Mouse (Mus musculus): ENCODE data around the gene Wnt5a.

The Wnt5a gene

DNA sequence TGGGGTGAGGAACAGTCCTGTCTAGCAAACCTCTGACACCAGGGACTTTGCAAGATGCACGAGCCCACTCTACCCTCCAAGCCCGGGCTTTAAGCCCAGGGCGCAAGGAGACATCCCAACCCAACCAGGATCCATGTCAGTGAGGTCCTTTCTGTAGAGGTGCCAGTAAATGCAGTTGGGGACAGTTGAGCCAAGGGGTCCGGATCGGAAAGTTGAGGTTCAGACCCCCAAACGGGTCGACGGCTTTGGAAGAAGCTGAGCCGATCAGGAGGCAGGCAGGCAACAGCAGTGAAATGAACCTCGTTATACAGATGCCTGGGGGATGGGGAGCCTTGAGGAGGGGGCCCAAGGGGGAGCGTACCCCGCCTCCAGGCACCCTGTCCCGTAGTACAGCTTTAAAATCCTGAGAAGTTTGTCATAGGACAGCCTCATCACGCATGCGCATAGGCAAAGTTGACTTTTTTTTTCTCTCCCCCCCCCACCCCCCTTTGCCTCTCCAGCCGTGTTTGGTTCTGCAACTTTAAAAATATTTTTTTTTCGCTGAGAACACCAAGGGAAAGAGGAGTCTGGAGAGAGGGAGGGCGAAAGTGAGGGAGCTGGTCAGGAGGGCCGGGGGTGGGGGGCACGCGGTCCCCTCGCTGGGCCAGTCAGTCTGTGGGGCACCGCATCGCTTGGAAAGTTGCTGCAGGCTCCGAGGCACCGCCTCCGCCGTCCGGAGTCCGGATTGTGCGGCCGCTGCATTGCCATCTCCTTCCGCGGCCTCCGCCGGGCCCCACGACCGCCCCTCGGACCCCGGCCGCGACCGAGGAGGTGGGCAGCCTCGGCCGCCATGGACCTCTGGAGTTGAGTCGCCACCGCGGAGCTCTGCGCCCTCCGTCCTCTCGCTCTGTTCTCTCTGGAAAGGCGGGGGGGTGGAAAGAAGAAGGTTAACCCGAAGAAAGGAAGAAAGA, at the start of gene Wnt5a:
TSS of gene Wnt5a (plus strand) at position 650 of the 950 bp plus-strand sequence.
- DNase-seq (ENCODE audit: low read depth): peak; percentile 83

DNA sequence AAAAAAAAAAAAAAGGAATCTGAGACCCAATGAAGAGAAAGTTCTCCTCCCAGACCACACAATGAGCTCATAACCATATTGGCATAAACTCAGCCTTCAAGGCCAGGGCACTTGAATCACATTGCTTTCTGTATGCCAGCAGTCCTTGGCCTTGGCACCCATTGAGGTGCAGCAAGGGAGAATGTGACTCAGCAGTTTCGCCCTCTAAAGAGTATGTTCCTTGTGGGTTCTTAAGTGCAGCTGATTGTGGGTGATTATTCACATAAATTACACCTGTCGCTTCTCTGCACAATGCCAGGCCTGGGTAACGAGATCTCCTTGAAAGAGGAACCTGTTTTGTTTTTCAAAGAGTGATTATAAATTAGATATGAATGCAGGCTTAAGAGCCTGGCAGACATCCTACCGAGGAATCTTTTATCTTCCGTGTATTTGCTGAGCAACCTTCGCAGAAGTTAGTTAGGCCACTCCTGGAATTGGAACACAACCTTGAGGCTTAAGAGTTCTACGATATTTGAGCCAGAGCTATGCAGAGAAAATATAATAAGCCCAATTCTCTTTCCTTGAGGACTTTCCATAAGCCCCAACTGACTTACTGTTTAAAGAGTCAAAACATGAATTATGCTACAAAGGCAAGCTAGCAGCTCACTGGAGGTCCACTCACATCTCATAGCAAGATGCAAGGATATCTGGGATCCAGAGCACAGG, 48.0 kb upstream of the Wnt5a start:
- DNase-seq (ENCODE audit: low read depth): peak; percentile 66

DNA sequence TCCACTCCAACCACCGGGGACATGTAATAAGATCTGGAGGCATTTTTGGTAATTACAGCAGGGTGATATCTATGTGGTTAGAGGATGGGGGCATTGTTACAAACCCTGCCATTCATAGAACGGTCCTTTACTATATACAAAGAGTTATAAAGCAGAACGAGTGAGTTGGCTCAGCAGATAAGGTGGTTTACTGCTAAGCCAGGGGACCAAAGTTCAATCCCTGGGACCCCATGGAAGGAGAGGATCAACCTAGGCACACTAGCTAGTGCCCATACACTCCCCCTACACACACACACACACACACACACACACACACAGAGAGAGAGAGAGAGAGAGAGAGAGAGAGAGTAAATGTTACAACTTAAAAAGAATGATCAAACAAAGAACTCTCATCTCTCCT, 47.1 kb upstream of the Wnt5a start:
- DNase-seq (ENCODE audit: low read depth): no peak

DNA sequence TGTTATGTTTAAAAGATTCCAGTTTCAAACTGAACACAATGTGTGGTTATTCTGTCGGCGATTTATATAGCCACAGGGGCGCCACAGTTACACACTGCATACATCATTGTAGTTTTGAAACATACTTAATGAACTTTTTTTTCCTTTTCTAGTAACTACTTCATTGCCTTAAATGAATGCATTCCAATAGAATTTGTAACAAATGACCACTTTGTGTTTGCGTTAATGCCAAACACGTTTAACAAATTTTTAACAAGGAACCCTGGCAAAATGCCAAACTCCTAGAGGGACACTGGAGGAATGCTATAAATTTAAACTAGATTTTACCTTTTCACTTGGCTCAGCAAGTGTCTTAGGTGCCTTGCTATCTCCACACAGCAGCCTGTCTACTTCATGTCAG, 36.6 kb upstream of the Wnt5a start:
- no peak for DNase-seq (ENCODE audit: low read depth)

DNA sequence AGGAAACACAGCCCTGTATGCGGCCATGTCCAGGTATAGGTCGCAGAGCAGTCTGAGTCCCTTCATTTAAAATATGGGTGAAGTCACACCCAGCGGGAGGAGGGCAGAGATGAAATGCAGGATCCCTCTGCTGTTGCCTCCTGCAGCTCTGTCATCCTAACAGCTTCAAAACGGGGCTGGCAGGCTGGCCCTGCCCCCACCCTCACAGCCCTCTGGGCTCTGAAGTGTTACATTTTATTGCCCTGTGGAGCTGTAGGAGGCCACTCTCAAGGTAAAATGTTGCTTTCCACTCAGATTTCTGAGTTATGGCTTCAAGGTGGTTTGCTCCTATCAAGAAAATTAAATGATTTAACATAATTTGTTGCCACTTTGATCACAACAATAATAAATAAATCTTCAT, 34.9 kb upstream of the Wnt5a start:
- DNase-seq (ENCODE audit: low read depth): no peak

DNA sequence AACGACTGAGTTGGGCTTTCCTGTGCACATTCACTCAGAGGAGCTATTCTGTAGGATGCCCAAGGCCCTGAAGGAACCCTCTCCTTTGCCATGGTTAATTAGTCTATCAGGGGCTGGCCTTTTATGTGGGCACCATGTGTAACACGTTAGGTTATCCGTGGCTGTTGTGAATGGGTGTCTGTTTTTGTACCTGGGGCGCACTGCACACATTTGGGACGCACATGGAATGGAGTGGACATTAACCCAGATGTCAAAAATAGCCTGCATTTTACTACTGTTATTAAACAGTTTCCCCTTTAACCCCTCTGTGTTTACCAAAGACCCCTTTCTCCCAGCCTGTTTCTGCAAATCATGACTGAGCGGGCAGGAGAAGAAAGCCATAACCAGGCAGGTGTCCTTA, 34.3 kb upstream of the Wnt5a start:
- no peak for DNase-seq (ENCODE audit: low read depth)

DNA sequence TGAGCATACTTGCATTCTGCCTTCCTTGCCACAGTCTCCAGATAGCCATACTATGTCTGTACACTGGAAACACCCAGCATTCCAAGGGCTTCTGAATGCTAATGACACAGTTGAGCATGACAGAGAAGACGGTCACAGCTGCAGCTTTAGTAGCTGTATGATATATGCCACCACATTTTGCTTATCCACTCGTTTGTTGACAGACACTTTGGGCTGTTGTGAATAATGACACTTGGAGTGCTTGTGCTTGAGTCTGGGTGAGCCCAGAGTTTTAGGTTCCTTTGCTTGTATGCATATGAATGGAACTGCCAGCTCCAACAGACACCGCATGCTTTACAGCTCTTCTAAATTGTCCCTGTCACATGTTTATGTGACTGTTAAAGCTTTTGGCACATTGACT, 29.5 kb upstream of the Wnt5a start:
- DNase-seq (ENCODE audit: low read depth): no peak

DNA sequence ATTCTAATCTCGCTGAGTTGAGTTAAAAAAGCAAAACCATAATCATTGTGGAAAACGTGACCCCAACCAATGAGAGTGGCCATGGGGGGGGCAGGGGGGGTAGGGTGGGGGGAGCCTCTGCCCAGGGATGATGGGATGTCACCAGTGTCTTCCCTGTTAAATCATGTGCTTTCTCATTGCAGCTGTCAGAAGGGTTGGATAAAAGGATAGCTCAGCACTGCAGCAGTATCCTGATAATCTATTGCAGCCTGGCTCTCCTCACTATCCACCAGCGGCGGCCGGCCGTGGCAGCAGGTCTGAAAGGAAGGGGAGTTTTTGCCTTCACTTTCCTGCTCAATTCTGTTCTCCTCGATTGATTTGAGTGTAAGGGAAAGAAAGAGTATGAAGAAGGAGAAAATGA, 29.1 kb upstream of the Wnt5a start:
- DNase-seq (ENCODE audit: low read depth): no peak

DNA sequence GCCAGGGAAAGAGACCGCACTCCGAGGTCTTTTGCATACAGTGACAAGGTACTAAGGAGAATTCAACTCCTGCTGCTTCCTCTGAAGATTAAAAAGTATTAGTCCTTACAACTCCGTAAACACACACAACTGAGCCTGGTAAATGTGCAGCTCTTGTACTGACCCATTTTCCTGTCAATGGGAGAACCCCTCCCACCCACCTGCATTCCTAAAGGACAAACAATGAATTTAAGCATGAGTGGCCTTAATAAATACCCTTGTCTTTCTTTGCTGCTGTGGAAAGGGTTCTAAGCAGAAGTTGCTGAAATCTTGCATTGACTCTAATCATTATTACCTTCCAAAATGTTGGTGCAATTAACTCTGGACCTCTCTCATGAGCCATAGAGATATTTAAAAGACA, 27.8 kb upstream of the Wnt5a start:
- no peak for DNase-seq (ENCODE audit: low read depth)

DNA sequence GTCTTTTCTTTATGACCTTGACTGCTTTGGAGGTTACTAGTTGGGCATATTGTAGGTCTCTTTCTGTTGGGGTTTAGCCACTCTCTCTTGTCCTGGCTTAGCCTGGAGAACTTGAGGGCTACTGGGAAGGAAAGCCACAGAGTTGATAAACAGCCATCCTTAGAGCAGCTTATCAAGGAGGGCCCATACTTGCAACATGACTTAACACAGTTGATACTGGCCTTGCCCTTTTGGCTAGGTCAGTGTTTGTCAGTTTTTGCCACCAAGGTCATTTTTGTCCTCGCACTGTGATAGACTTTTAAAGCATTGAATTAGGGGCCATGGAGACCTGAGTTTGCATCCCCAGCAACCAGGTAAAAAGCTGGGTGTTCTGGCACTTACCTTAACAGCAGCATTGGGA, 23.7 kb upstream of the Wnt5a start:
- DNase-seq (ENCODE audit: low read depth): no peak

DNA sequence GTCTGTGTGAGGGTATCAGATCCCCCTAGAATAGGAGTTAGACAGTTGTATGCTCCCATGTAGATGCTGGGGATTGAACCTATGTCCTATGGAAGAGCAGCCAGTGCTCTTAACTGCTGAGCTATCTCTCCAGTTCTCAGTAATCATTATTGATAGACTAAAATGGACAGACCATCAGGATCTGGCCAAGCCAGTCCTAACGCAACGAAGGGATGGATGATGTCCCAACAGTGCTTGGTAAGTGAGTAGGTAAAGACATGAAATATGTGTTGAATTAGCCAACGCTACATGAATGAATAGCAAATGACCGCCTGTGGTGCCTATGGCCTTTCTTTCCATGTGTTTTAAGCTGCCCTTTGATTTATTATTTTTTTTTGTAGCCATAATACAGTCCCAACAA, 10.7 kb upstream of the Wnt5a start:
- no peak for DNase-seq (ENCODE audit: low read depth)

DNA sequence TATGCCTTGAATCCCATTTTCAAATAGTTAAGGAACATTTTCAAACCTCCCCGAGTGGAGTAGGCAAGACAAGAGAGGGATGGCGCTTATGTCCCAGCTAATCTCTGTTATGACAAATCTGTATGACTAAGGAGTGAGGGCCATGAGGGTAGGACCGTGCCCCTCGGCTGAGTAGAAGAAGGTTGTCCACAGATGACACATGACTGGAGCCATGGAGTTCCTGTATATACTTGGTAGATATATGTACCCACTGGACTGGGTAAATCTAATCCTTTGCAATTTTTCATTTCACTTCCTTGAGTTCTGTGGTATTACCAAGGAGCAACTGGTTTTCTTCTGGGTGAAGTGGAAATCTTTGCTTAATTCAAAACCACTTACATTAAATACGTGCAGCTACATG, 10.3 kb upstream of the Wnt5a start:
- no peak for DNase-seq (ENCODE audit: low read depth)

DNA sequence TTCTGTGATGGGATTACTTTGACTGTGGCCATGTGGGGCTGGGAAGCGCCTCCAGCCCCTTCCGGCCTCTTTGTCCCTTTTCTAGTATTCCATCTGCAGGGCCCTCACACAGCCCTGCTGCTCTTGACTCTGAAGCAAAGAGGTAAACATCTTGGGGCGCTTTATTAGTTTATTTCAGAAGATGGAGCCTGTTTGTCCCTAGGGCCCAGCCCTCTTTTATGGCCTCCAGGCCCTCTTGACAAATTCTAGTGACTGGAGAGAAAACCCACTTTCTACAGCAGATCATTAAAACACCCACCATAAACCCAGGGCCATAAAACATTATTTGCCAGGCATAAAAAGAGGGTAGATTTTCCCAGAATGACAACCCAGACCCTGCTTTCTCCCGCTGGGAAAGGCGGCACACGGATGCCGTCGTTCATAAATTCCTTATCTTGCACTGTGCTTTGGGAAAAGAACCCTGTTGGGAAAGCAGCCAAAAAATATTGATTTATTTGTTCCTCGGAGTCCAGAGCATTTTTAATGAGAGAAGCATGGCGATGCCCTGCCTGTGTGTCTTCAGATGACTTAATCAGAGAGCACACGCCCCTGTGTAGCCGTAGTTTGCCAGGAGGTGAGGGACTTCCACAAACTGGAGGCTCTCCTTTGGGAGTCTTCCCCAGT, 3.2 kb upstream of the Wnt5a start:
- DNase-seq (ENCODE audit: low read depth): no peak

DNA sequence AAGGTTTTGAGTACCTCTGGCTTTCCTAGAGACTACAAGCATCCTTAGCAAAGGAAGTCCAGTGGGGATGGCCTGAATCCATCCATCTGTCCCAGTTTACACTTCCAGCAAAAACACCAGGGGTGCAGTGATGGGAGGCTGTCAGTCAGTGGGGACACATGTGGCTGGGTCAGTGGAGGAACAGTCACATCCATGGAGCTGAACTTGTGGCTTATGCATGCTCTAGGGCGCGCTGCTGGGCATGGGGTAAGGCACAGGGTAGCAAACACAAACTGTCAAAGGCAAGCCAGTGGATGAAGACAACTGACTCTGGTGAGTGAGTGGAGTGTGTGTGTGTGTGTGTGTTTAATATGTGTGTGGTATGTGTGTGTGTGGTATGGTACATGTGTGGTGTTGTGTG, 1.3 kb upstream of the Wnt5a start:
- no peak for DNase-seq (ENCODE audit: low read depth)

DNA sequence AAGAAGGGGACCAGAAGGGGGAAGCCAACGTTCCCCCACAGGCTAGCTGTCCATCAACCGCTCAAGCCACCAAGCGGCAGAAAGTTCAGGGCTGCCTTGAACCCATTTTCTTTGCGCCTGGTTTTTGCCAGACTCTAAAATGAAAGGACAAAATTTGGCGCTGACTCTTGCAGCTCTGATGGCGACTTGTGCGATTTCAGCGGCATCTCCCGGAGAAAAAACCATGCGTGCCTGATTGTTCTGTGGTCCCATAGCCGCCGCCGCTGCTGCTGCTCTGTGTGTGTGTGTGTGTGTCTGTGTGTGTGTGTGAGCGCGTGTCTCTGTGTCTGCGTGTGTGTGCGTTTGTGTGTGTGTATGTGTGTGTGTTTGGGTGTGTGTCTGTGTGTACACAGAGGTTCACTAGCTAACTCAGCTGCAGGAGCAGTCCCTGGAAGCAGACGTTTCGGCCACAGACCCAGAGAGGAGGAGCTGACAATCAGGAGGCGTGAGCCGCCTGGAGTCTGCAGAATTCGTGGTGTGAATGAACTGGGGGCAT, 568 bp downstream of the Wnt5a start:
- peak; percentile 68 for DNase-seq (ENCODE audit: low read depth)

DNA sequence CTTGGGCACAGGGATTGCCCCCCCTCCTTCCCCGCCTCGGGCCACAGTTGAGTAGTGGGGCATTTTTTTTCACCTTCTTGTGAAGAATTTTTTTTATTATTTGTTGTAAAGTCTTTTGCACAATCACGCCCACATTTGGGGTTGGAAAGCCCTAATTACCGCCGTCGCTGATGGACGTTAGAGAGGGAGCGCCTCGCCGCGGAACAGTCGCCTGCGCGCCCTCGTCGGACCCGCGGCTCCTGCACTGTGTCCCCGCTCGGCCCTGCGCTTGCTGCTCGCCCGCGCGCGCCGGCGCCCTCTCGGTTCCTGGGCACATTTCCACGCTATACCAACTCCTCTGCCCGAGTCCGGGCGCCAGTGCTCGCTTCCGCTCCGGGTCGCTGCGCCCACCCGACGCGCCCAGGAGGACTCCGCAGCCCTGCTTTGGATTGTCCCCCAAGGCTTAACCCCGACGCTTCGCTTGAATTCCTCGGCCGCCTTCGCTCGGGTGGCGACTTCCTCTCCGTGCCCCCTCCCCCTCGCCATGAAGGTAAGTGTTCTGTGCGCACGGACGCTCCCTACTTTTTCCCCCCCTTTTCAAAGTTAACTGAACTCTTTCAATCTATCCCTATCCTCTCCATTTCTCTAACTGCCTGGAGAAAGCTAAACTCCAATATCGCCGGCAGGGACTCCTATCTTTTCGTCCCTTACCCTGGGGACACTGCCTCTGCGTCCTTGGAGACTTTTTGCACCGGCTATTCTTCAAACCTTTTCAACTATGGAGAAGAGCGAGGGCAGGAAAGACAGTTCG, 1.2 kb downstream of the Wnt5a start:
- DNase-seq (ENCODE audit: low read depth): peak; percentile 49

DNA sequence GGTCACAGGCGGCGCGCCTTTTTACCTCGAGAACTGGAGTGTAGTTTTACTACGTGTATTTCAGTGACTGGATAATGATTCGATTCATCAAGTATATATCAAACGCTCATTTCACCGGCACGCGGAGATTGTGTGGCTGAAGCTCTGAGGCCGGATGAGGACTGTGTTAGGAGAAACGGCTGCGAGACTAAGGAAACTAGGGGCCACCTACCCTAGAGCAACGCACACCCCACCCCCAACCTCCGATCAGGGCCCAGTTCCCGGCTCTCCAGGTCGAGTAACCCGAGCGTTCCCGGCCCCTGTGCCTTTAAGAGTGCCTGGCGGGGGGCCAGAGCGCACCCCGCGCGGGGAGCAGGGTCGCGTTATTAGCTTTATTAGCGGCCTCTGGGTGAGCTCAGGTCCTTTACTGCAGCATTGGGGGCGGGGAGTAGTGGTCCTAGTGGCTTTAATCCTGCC, 1.9 kb downstream of the Wnt5a start:
- peak; percentile 59 for DNase-seq (ENCODE audit: low read depth)

DNA sequence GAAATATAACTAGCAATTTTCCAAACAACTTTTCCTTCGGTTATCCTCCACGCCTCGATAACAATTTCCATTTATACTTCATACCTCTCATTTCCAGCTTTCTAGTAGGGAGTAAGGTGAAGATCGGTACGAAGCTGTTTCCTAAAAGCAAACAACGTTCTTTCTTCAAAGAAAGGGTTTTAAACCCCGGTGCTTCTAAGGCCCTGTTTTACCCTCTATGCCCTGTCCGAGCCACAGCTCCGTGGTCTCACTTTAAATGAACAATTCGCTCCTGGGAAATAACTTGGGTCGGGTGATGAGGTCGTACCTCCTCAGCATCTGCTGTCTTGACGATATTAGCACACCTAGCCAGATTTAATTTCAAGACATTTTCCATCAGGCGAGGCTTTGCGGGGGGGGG, 2.5 kb downstream of the Wnt5a start:
- no peak for DNase-seq (ENCODE audit: low read depth)

DNA sequence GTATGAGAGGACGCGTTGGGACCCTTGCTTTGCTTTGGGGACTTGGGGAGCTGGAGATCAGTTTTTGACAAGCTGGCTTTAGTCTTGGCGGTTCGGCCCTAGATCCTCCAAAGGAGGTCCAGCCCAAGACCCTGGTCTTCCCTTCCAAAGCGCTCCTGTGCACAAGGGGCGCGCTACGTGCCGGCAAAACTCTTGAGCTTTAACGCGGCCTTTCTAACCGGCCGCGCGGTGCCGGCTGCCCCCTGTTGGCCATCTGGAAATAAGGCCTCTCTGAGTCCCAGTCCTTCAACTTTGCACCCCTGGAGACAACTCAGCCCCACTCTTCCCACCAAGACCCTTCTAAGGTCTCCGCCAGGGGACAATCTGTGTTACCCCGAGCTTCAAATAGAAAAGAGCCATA, 2.9 kb downstream of the Wnt5a start:
- peak; percentile 89 for DNase-seq (ENCODE audit: low read depth)

DNA sequence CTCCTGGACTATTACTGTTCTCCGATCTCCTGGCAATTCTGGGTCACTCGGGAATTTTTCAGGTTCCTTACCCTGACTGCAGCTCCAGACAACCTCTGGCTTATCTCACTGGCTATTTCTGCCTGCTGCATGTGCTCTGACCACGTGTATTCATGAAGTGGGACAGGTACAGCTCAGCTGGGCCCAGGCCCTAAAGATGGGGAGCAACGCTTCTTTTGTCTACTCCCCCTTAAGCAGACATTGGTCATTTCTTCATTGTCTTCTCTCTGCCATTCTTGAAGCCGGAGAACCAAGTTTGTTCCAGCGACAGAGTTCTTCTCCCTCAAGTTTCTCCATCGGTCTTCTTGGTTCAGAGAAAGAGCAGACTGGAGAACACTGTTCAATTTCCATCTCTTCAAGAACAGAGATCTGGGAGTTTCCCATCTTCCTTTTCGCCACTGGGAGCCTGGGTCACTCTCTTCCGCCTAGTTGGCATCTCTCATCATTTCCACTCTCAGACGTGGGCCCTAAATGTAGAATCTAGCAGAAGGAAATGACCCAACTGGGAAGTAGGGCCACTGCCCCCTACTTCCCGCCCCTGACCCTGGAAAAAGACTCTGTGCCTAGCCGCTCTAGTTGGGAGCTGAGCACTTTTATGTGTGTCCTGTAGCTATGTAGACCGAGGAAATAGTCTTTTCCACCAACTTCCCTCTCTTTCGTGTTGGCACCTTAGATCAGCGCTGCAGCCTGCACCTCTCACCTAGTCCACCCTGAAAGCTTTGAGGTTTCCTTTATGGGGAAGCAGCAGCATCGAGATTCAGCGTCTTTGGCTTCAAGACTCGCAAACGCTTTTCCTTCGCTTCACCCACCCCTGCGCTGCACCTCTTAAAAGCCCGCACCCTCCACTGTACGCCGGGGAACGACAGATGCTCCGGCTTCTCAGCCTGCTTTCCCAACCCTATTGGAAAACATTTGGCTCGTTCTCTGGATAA, 4.0 kb downstream of the Wnt5a start:
- DNase-seq (ENCODE audit: low read depth): no peak

All from NIH3T3 (cell line).